ENCODE assay signal across 8 mouse cellular contexts in genomic region chr12:40220896-40221295, GRCm38 (mm10). TPM values are rescaled to one million over a fixed set of nuclear protein-coding genes. Genes with fewer than 3 reads are reported as not detected.
DNase-seq lines count a peak whose midpoint lies in the region; ATAC-seq lines count a peak whose summit lies in the region.

No protein-coding gene starts in this region.

- H3K4me2 ChIP-seq in heart, embryonic 13.5 days = peak overlapping the region; percentile 84
- peak overlapping the region; percentile 60 for H3K4me2 ChIP-seq in hindbrain, embryonic 15.5 days
- peak overlapping the region; percentile 67 for H3K4me2 ChIP-seq in midbrain, embryonic 12.5 days (replicated peaks)

- H3K4me1 ChIP-seq in heart, embryonic 13.5 days = peaks cover 34% of the 10 kb centered on the region
- H3K4me1 ChIP-seq in brown adipose tissue, adult 24 weeks (ENCODE audit: control insufficient read depth, insufficient read depth, insufficient read length, low read length) = peaks cover 5% of the 10 kb centered on the region
- peaks cover 26% of the 10 kb centered on the region for H3K4me1 ChIP-seq in hindbrain, embryonic 15.5 days (replicated peaks)
- H3K4me1 ChIP-seq in midbrain, embryonic 12.5 days = peaks cover 21% of the 10 kb centered on the region

- no peaks in the 10 kb centered on the region for H3K9me3 ChIP-seq in heart, embryonic 13.5 days
- no peaks in the 10 kb centered on the region for H3K9me3 ChIP-seq in hindbrain, embryonic 15.5 days
- H3K9me3 ChIP-seq in midbrain, embryonic 12.5 days = no peaks in the 10 kb centered on the region

- peak overlapping the region; percentile 99 for H3K4me3 ChIP-seq in heart, embryonic 13.5 days
- H3K4me3 ChIP-seq in brown adipose tissue, adult 24 weeks (ENCODE audit: insufficient read depth, low read depth, low read length) = peak overlapping the region; percentile 32
- H3K4me3 ChIP-seq in hindbrain, embryonic 15.5 days = peak overlapping the region; percentile 93
- peak overlapping the region; percentile 77 for H3K4me3 ChIP-seq in midbrain, embryonic 12.5 days

- intact Hi-C loops in heart, postnatal 25 days (cut with DNase I) = loop anchor here (5.0 kb wide), 1 partner anchor 801 kb away; the partner anchor contains the start of gene Immp2l

- DNase-seq in heart, postnatal 25 days (ENCODE audit: low spot score) = no peak
- DNase-seq in T-cell, adult 2 months (ENCODE audit: low spot score) = no peak
- DNase-seq in ovary, postnatal 36 days (ENCODE audit: low spot score) = no peak
- no peak for DNase-seq in embryo, embryonic 9.5 days (ENCODE audit: extremely low spot score)

- peak overlapping the region; percentile 99 for H3K9ac ChIP-seq in heart, embryonic 13.5 days
- peak overlapping the region; percentile 96; the same call in 1 of the 2 replicates for H3K9ac ChIP-seq in hindbrain, embryonic 15.5 days
- peak overlapping the region; percentile 91; the same call in 1 of the 2 replicates for H3K9ac ChIP-seq in midbrain, embryonic 12.5 days (replicated peaks)

- 24% methylated on average over 3 of the region's 3 CpGs for WGBS in heart, embryonic 13.5 days
- WGBS in hindbrain, embryonic 15.5 days = 38% methylated on average over 3 of the region's 3 CpGs
- 36% methylated on average over 3 of the region's 3 CpGs for WGBS in midbrain, embryonic 12.5 days

- H3K27me3 ChIP-seq in heart, embryonic 13.5 days (replicated peaks) = no peaks in the 10 kb centered on the region
- no peaks in the 10 kb centered on the region for H3K27me3 ChIP-seq in hindbrain, embryonic 15.5 days
- H3K27me3 ChIP-seq in midbrain, embryonic 12.5 days = no peaks in the 10 kb centered on the region

- no peak for ATAC-seq in heart, embryonic 13.5 days (ENCODE audit: extremely low read depth, insufficient number of reproducible peaks, low FRiP score, low TSS enrichment)
- ATAC-seq in hindbrain, embryonic 15.5 days (ENCODE audit: low FRiP score, low read depth) = no peak
- ATAC-seq in midbrain, embryonic 12.5 days (ENCODE audit: low FRiP score, low read depth) = no peak

- no peak overlapping the region for H3K27ac ChIP-seq in heart, embryonic 13.5 days (replicated peaks)
- H3K27ac ChIP-seq in brown adipose tissue, adult 24 weeks (replicated peaks; ENCODE audit: low read depth, low read length) = 0 out of 2 replicates have a peak overlapping the region, but pooled peaks have one; percentile 38
- H3K27ac ChIP-seq in hindbrain, embryonic 15.5 days (replicated peaks) = no peak overlapping the region
- H3K27ac ChIP-seq in midbrain, embryonic 12.5 days (replicated peaks) = no peak overlapping the region

- H3K36me3 ChIP-seq in heart, embryonic 13.5 days = peaks cover 19% of the 10 kb centered on the region
- H3K36me3 ChIP-seq in hindbrain, embryonic 15.5 days = peaks cover 11% of the 10 kb centered on the region
- H3K36me3 ChIP-seq in midbrain, embryonic 12.5 days = peaks cover 8% of the 10 kb centered on the region

RNA-seq across cellular contexts. Expression of gene Lsmem1, which starts 21.6 kb away (rescaled TPM):
- 26.9 and 28.1 TPM in 2 replicates for polyA plus RNA-seq in heart, embryonic 13.5 days (2015; fragmentation: Nextera tagmentation; extraction: Ambion mirVana)
- total RNA-seq in heart, postnatal 25 days (2021) = 10 to 100 TPM; 40.6 to 43.2 TPM
- polyA plus RNA-seq in brown adipose tissue, adult 24 weeks (2012; ENCODE audit: insufficient read depth, insufficient read length, missing spikeins) = 1.0 TPM in 1 of 2 replicates, not detected in the other
- 0.10 TPM in 1 of 2 replicates, not detected in the other for polyA plus RNA-seq in hindbrain, embryonic 15.5 days (2015; fragmentation: Nextera tagmentation; extraction: Ambion mirVana)
- polyA plus RNA-seq in midbrain, embryonic 12.5 days (2016; fragmentation: Nextera tagmentation; extraction: Ambion mirVana) = not detected in 2 replicates

RNA-seq across cellular contexts. Expression of gene Ifrd1, which starts 27.4 kb away (rescaled TPM):
- 98.0 and 98.2 TPM in 2 replicates for polyA plus RNA-seq in heart, embryonic 13.5 days (2015; fragmentation: Nextera tagmentation; extraction: Ambion mirVana)
- total RNA-seq in heart, postnatal 25 days (2021) = 10 to 100 TPM; 75.2 to 75.9 TPM
- 101 and 246 TPM in 2 replicates for polyA plus RNA-seq in brown adipose tissue, adult 24 weeks (2012; ENCODE audit: insufficient read depth, insufficient read length, missing spikeins)
- polyA plus RNA-seq in hindbrain, embryonic 15.5 days (2015; fragmentation: Nextera tagmentation; extraction: Ambion mirVana) = 156 and 163 TPM in 2 replicates
- 178 and 182 TPM in 2 replicates for polyA plus RNA-seq in midbrain, embryonic 12.5 days (2016; fragmentation: Nextera tagmentation; extraction: Ambion mirVana)

Comparison
In these comparisons a context has a peak if more than half of its experiments do, and no peak if none do; other contexts are left out.
1. H3K4me3 ChIP-seq: peak in every context shown above with its lines; median percentile 99 in heart, embryonic 13.5 days; 93 in hindbrain, embryonic 15.5 days; 77 in midbrain, embryonic 12.5 days; 32 in brown adipose tissue, adult 24 weeks.
2. RNA of gene Lsmem1, which starts 21.6 kb away (polyA plus RNA-seq): 26.9 to 28.1 TPM in heart, embryonic 13.5 days; 1.0 TPM in brown adipose tissue, adult 24 weeks, 0.10 TPM in hindbrain, embryonic 15.5 days and not detected in midbrain, embryonic 12.5 days; every median in the first group is over 10 times any median in the second.
3. Peak in every context shown above with its lines, with median percentiles within 50 percentile points of each other: H3K4me2 ChIP-seq and H3K9ac ChIP-seq.